Mouse (Mus musculus): Measurements from ENCODE around the gene Akap17b. TPM values are rescaled to one million over a fixed set of nuclear protein-coding genes. Genes with fewer than 3 reads are reported as not detected.
"Not testable (repeated sequence)": the region's sequence is repeated elsewhere in the genome, so short reads cannot be mapped to it uniquely, and the experiment has no call there.

Gene Akap17b
- total RNA-seq (2021): 10 to 100 TPM; 12.6 to 12.8 TPM

DNA sequence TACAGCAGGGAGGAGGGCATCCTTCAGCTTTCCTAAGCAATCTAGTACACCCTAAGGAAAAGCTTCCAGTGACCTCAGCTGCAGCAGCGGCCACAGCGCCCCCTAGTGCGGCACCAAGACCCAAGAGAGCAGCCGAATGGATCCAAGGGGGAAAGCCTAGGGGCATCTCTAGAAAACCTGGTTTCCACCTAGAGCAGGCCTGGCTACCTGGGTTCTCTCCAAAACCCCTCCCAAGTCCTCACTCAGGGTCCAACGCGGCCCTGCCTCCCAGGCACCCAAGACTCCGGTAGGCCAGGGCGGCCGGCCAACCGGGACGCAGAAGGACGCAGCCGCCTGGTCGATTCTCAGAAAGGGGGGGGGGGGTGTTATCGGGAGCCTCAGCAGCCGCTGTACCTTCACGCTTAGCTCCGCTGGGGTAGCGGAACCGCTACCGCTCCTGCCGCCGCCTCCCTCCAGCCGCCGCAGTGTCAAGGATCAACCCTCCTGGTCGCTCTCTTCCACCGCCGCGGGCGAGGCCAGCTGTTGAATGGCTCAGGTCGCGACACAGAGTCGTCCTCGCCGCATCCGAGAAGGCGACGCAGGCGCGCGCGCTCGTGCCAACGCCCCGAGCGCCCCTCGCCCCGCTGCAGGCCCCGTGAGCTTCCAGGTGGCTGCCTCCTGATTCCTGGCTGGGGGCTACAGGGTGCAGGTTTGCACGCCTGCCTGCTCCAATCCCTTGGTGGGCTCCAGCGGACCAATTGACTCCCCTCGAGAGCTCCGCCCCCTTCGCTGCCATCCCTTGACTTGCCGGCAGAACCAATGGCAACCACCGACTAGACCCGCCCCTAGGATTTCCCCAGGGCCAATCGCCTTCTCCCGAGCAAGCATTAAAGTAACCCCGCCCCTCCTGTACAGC, at the start of gene Akap17b:
Akap17b (minus strand) TSS at position 739 of the 895 bp plus-strand sequence.
- DNase-seq (ENCODE audit: low spot score in 2 of 2): peak; percentile 78 to 88
- intact Hi-C loops (cut with DNase I): loop anchor here (2.0 to 5.0 kb wide), 2 partner anchors 100 to 152 kb away; partner anchors contain the start of gene Slc25a5

DNA sequence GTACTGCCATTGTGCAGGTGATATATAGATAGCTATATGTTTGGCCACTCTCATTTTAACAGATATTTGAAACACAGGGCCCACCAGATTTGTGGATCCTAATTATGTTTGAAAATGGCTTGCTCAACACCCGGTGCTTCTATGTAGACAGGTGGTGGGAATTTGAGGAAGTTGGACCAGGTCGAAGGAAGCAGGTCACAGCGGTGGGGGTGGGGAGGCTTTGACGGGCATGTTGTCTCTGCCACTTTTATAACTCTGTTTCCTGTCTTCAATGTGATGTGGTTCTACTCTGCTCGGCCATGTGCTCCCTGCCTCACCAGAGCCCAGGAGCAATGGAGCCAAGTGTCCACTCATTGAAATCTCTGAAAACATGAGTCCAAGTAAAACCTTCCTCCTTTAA, 46.2 kb upstream of the Akap17b start:
- DNase-seq (ENCODE audit: low spot score in 2 of 2): no peak
- intact Hi-C loops (cut with DNase I): no loop called here

DNA sequence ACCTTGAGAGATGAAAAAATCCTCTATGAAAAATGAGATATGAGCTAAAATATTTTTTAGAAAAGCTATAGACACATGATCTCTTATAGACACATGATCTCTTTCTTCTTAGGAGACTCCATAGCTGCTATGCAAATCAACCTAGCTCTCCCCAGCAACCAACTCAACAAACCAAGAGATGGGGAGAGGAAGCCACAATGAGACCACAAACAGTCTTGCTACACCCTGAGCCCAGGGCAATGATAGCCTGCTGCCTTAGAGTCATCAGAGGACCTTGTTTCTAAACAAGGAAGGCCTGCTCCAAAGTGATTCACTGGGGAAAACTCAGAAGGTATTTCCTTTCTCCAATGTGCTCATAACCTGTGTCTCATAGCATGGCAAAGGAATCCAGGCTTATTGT, 44.5 kb upstream of the Akap17b start:
- no peak for DNase-seq (ENCODE audit: low spot score in 2 of 2)
- intact Hi-C loops (cut with DNase I): no loop called here

DNA sequence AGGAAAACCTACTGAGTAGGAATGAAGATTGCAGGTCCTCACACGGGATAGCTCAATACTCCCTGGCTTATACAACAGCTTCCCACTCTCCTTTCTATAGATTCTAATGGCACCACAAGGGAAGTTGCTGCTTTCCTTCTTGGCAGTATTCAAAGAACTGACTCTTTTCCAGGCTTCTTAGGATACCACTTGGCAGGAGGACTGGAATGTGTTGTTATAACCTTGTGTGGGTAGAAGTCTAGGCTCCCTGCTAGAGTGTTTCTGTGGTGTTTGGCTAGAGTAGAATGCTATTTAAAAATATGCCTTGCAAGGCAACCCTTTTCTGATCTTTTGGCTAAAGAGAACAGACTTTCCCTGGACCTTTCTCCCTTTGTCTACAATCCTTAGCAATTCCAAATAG, 31.6 kb upstream of the Akap17b start:
- peak in 1 of 2 experiments; percentile 3 for DNase-seq (ENCODE audit: low spot score in 2 of 2)
- intact Hi-C loops (cut with DNase I): no loop called here

DNA sequence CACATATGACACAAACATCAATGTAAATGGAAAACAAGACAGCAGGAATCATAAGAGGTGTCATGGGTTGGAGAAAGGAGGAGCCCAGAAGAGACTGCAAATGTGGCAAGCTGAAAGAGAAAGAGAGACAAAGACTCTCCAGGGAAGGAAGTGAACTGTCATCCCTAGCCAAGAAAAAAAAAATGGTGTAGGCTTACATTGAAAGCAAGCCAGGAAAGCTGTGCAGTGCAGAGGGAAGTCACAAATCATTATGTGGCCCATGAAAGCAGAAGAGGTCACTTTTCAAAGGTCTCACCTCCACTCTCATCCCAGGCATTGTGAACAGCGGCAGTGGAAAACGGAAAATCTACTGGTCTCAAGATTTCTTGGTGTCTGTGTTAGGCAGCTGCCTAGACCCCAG, 27.5 kb upstream of the Akap17b start:
- DNase-seq (ENCODE audit: low spot score in 2 of 2): no peak
- intact Hi-C loops (cut with DNase I): no loop called here

DNA sequence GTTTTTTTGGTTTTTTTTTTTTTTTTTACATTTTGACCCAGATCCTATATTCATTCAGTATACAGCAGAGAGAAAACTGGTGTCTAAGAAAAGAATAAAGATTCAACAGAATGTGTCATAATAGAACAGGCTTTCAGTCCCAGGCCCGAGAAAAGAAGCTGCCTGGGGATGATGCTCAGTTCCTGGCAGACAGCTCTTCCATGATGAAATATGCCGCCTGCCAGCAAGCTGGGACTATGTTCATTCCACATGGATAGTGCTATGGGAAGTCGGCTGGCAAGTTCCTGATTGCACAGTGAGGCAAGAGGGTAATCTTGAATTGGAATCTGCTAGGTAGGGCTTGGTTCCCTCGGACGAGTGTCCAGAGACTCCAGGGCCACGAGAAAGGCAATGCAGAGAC, 5.1 kb downstream of the Akap17b start:
- DNase-seq (ENCODE audit: low spot score in 2 of 2): peak in 1 of 2 experiments; percentile 73
- intact Hi-C loops (cut with DNase I): loop anchor here (5.0 kb wide), 1 partner anchor 157 kb away; the partner anchor contains the start of gene Slc25a5

DNA sequence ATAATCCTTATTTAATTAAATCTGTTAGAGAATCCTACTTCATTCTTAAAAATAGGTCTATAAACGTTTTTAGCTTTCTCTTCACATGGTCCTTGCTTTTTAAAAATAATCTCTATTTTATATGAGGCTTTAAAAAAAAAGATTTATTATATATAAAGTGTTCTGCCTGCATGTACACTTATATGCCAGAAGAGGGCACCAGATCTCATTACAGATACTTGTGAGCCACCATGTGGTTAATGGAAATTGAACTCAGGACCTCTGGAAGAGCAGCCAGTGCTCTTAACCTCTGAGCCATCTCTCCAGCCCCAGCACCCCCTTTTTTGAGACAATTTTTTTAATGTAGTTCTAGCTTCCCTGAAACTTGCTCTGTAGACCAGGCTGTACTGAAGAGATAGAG, 14.4 kb downstream of the Akap17b start:
- intact Hi-C loops (cut with DNase I): loop anchor here (5.0 kb wide), 1 partner anchor 177 kb away; no protein-coding TSS in a partner anchor
- no peak for DNase-seq (ENCODE audit: low spot score in 2 of 2)

- intact Hi-C loops (cut with DNase I): no loop called here
- peak in 1 of 2 experiments; percentile 70 for DNase-seq (ENCODE audit: low spot score in 2 of 2)
Measured at GRCm38 (mm10) chrX:36628102-36628501, 17.1 kb downstream of the Akap17b start.

DNA sequence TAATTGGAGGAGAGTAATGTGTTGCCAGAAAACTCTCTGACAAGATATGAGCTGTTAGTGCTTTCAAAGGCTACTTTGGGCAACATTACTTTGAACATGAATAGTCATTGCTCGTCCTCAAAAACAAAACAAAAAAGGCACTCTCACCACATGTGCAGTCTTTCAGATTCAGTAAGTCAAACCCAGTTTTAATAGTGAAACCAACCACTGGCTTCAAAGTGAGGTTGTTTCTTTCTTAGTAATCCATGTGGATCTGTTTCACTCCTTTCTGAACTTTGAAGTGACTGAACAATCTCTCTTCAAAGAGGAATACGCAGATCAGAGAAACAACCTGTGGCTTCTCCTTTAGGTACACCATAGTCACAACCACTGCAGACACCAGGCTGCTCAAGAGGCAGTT, 36.1 kb downstream of the Akap17b start:
- DNase-seq (ENCODE audit: low spot score in 2 of 2): no peak
- intact Hi-C loops (cut with DNase I): no loop called here

- intact Hi-C loops (cut with DNase I): no loop called here
- no peak for DNase-seq (ENCODE audit: low spot score in 2 of 2)
Measured at GRCm38 (mm10) chrX:36604040-36604439, 41.2 kb downstream of the Akap17b start.

DNA sequence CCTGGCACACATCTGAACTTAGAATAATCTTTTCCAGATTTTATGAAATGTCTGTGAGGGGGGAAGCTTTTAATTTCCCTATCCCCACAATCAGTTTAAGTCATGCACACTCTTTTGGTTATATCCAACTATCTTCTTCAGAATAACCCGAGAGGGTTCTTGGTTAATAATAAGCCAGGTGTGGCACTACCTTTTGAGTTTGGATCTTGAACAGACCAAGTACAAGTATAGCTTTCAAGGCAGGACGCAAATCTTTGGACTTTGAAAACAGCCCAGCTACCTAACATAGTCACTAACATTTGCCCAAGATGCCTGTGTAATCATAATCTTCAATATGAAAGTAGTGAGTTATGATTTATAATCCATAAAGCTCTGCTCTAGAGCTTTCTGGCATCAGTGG, 42.3 kb downstream of the Akap17b start:
- DNase-seq (ENCODE audit: low spot score in 2 of 2): no peak
- intact Hi-C loops (cut with DNase I): no loop called here

- intact Hi-C loops (cut with DNase I): no loop called here
- no peak for DNase-seq (ENCODE audit: low spot score in 2 of 2)
Measured at GRCm38 (mm10) chrX:36600066-36600465, 45.1 kb downstream of the Akap17b start.

GRCm38 (mm10) chrX:36599656-36600055, 45.5 kb downstream of the Akap17b start:
- intact Hi-C loops (cut with DNase I): no loop called here
- no peak for DNase-seq (ENCODE audit: low spot score in 2 of 2)

GRCm38 (mm10) chrX:36598861-36599344, 46.3 kb downstream of the Akap17b start:
- peak; percentile 26 to 33 for DNase-seq (ENCODE audit: low spot score in 2 of 2)
- intact Hi-C loops (cut with DNase I): no loop called here

- DNase-seq (ENCODE audit: low spot score in 2 of 2): no peak
- intact Hi-C loops (cut with DNase I): no loop called here
Measured at GRCm38 (mm10) chrX:36598390-36598810, 46.8 kb downstream of the Akap17b start.

- intact Hi-C loops (cut with DNase I): no loop called here
- peak; percentile 74 to 77 for DNase-seq (ENCODE audit: low spot score in 2 of 2)
Measured at GRCm38 (mm10) chrX:36597707-36598389, 47.3 kb downstream of the Akap17b start, which contains the start of gene Pgrmc1. Gene Pgrmc1, plus strand, starts transcription at chrX:36598206.

DNA sequence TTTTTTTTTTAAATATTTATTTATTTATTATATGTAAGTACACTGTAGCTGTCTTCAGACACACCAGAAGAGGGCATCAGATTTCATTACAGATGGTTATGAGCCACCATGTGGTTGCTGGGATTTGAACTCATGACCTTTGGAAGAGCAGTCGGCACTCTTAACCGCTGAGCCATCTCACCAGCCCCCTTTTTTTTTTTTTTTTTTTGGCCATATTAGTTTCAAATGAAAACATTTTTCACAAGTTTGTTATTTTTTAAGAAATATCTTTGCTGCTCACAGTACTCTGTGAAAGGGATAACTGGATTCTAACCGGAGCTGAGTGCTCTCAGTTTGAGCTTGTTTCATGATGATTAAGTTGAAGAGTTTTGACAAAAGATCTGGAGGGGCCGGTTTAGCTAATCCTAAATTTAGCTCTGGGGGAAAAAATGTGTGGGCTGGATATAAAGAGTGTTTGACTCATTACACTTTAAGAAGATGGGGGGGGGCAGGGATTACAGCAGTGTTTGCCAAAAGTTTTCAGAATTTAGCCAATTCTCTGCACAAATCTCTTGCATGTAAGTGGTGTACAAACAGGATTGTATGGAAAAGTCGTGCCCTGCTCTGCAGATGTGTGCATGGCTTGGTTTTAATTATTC, 48.6 kb downstream of the Akap17b start:
- DNase-seq (ENCODE audit: low spot score in 2 of 2): peak in 1 of 2 experiments; percentile 19
- intact Hi-C loops (cut with DNase I): not testable (repeated sequence)

GRCm38 (mm10) chrX:36595247-36595646, 49.9 kb downstream of the Akap17b start:
- no peak for DNase-seq (ENCODE audit: low spot score in 2 of 2)
- intact Hi-C loops (cut with DNase I): no loop called here

DNA sequence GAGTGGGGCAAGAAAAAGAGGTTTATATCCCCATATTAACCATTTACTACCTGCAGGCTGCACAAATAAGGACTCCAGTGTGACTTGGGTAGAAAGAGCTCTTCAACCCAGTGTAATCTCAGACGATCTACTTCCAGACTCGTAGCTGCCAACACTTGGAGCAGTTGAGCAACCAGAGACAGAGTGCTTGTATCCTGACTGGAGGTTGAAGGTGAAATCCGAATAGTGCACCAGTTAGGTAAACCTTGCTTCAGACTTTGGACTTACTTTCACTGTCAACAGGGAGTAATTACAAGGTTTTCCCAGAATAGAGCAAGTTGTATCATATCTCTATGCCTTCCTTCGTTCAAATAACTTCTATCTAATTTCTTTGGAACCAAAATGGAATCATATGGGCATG, 53.7 kb downstream of the Akap17b start:
- no peak for DNase-seq (ENCODE audit: low spot score in 2 of 2)
- intact Hi-C loops (cut with DNase I): no loop called here

DNA sequence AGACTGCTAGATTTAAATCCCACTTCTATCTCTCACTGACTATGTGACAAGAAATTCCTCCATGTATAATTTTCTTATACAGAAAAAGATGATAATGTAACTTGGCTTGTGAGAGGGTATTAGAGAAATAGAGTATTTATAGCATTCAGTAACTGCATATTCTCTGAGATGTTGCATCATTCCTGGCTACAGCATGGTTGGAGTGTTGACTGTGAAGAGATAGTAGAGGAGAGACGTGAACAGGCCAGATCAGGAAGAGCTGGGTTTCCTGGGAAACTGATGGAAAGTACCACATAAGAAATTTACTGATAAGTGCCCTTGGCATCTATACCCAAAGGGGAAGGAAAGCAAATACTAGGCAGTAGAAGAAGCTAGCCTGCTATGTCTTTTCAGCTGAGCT, 54.1 kb downstream of the Akap17b start:
- no peak for DNase-seq (ENCODE audit: low spot score in 2 of 2)
- intact Hi-C loops (cut with DNase I): no loop called here
